Mouse (Mus musculus): ENCODE results near the gene Tbx21.

Gene Tbx21

GRCm38 (mm10) chr11:97133270-97133669, 18.1 kb upstream of the Tbx21 start:
- CTCF ChIA-PET, result interaction anchor here (0.6 to 1.1 kb wide), 2 partner anchors 18 to 259 kb away, joined by 3 to 24 read pairs; partner anchors contain the start of gene Tbx21

GRCm38 (mm10) chr11:97132185-97132584, 17.1 kb upstream of the Tbx21 start:
- CTCF ChIA-PET, result no interaction called here

GRCm38 (mm10) chr11:97131683-97132082, 16.6 kb upstream of the Tbx21 start:
- CTCF ChIA-PET, result no interaction called here

- CTCF ChIA-PET, result interaction anchor here (0.6 kb wide), 1 partner anchor 28 kb away, joined by 4 read pairs; no protein-coding TSS in a partner anchor
Observed at GRCm38 (mm10) chr11:97130318-97130717, 15.2 kb upstream of the Tbx21 start.

- CTCF ChIA-PET, result interaction anchor here (1.4 kb wide), 1 partner anchor 13 kb away, joined by 14 read pairs; no protein-coding TSS in a partner anchor
Observed at GRCm38 (mm10) chr11:97128956-97129355, 13.8 kb upstream of the Tbx21 start.

GRCm38 (mm10) chr11:97127470-97128223, 12.5 kb upstream of the Tbx21 start:
- CTCF ChIA-PET, result interaction anchor here (1.4 kb wide), 1 partner anchor 18 kb away, joined by 4 read pairs; no protein-coding TSS in a partner anchor

- CTCF ChIA-PET, result interaction anchor here (0.6 to 1.4 kb wide), 2 partner anchors 18 to 403 kb away, joined by 4 to 18 read pairs; no protein-coding TSS in a partner anchor
Observed at GRCm38 (mm10) chr11:97126645-97127468, 11.7 kb upstream of the Tbx21 start.

GRCm38 (mm10) chr11:97124266-97125036, 9.3 kb upstream of the Tbx21 start:
- CTCF ChIA-PET, result interaction anchor here (1.0 kb wide), 1 partner anchor 18 kb away, joined by 8 read pairs; no protein-coding TSS in a partner anchor

GRCm38 (mm10) chr11:97123282-97123890, 8.3 kb upstream of the Tbx21 start:
- CTCF ChIA-PET, result interaction anchor here (0.6 to 1.0 kb wide), 2 partner anchors 19 to 93 kb away, joined by 3 to 8 read pairs; no protein-coding TSS in a partner anchor

GRCm38 (mm10) chr11:97120641-97121040, 5.5 kb upstream of the Tbx21 start:
- CTCF ChIA-PET, result no interaction called here

GRCm38 (mm10) chr11:97120221-97120620, 5.1 kb upstream of the Tbx21 start:
- CTCF ChIA-PET, result no interaction called here

GRCm38 (mm10) chr11:97115797-97116196, 666 bp upstream of the Tbx21 start:
- CTCF ChIA-PET, result interaction anchor here (0.6 to 1.0 kb wide), 2 partner anchors 18 to 29 kb away, joined by 3 to 4 read pairs; no protein-coding TSS in a partner anchor

GRCm38 (mm10) chr11:97112519-97113125, 2.5 kb downstream of the Tbx21 start:
- CTCF ChIA-PET, result no interaction called here

- CTCF ChIA-PET, result no interaction called here
Observed at GRCm38 (mm10) chr11:97108976-97109375, 6.2 kb downstream of the Tbx21 start.

GRCm38 (mm10) chr11:97104091-97104483, 11.0 kb downstream of the Tbx21 start:
- CTCF ChIA-PET, result interaction anchor here (0.7 kb wide), 1 partner anchor 1245 kb away, joined by 3 read pairs; no protein-coding TSS in a partner anchor

- CTCF ChIA-PET, result interaction anchor here (0.5 to 2.2 kb wide), 5 partner anchors 39 to 1244 kb away, joined by 3 to 12 read pairs (median 4); no protein-coding TSS in a partner anchor
Observed at GRCm38 (mm10) chr11:97103163-97104090, 11.7 kb downstream of the Tbx21 start.

- CTCF ChIA-PET, result interaction anchor here (0.5 to 2.2 kb wide), 5 partner anchors 29 to 48 kb away, joined by 3 to 12 read pairs (median 9); no protein-coding TSS in a partner anchor
Observed at GRCm38 (mm10) chr11:97101722-97102121, 13.4 kb downstream of the Tbx21 start.

- CTCF ChIA-PET, result interaction anchor here (0.6 kb wide), 1 partner anchor 16 kb away, joined by 3 read pairs; the partner anchor contains the start of gene Tbx21
Observed at GRCm38 (mm10) chr11:97098791-97099190, 16.3 kb downstream of the Tbx21 start.

GRCm38 (mm10) chr11:97094600-97094999, 20.5 kb downstream of the Tbx21 start:
- CTCF ChIA-PET, result no interaction called here
